Mouse (Mus musculus) liver, embryonic 15.5 days (tissue): ENCODE results near the gene Cfl1. TPM values are rescaled to one million over a fixed set of nuclear protein-coding genes. Genes with fewer than 3 reads are reported as not detected.

ENCODE experiments used
- ATAC-seq: fragments of 200-750 bp; cut with Nextera tagmentation; 2 replicates; pipeline ENCODE4 v1.8.0; 2017; ENCODE audit warnings: moderate number of reproducible peaks, mild to moderate bottlenecking, moderate library complexity; ENCODE audit not compliant: insufficient read depth
- H3K27ac ChIP-seq: fragments of 300-500 bp; sonication (generic); replicated peaks from 2 replicates; pipeline ENCODE4 v1.5.1; 2015; ENCODE audit warnings: mild to moderate bottlenecking, inconsistent platforms
- H3K27me3 ChIP-seq: fragments of 300-500 bp; sonication (generic); 2 replicates; pipeline ENCODE4 v1.6.1; 2015; ENCODE audit warnings: mild to moderate bottlenecking, inconsistent platforms
- H3K36me3 ChIP-seq: fragments of 300-500 bp; sonication (generic); replicated peaks from 2 replicates; pipeline ENCODE4 v1.6.1; 2015; ENCODE audit warnings: moderate library complexity, mild to moderate bottlenecking, inconsistent platforms
- H3K4me1 ChIP-seq: fragments of 300-500 bp; sonication (generic); replicated peaks from 2 replicates; pipeline ENCODE4 v1.6.1; 2015; ENCODE audit warnings: inconsistent platforms
- H3K4me2 ChIP-seq: fragments of 300-500 bp; sonication (generic); 2 replicates; pipeline ENCODE4 v1.6.1; 2015; ENCODE audit warnings: moderate library complexity, mild to moderate bottlenecking, inconsistent platforms
- H3K4me3 ChIP-seq: fragments of 300-500 bp; sonication (generic); replicated peaks from 2 replicates; pipeline ENCODE4 v1.5.1; 2015; ENCODE audit warnings: mild to moderate bottlenecking, inconsistent platforms
- H3K9ac ChIP-seq: fragments of 300-500 bp; sonication (generic); 2 replicates; pipeline ENCODE4 v1.6.1; 2015; ENCODE audit warnings: moderate library complexity, mild to moderate bottlenecking, inconsistent platforms
- H3K9me3 ChIP-seq: fragments of 300-500 bp; sonication (generic); replicated peaks from 2 replicates; pipeline ENCODE4 v1.6.1; 2016; ENCODE audit warnings: inconsistent platforms
- WGBS: fragments of 180-500 bp; shearing (Covaris S2); methylation state at CpG from one replicate; pipeline ENCODE4 v1.1.7; 2015; ENCODE audit warnings: mixed read lengths; ENCODE audit not compliant: insufficient replicate concordance; 5-methylcytosine and 5-hydroxymethylcytosine counted together
- polyA plus RNA-seq: library from polyadenylated mRNA; unstranded; fragments of >200 nt; fragmentation: Nextera tagmentation; extraction: Ambion mirVana; gene quantifications from 2 replicates; pipeline ENCODE4 v1.2.1, GENCODE M21; 2015

The Cfl1 gene
- polyA plus RNA-seq: 992 and 1,073 TPM in 2 replicates

- peaks cover 44% of the 10 kb centered on the region for H3K36me3 ChIP-seq
- H3K27ac ChIP-seq: peak within 1 kb of the TSS; percentile 99
- WGBS: under 1% methylated on average over 62 of the region's 62 CpGs
- no peaks in the 10 kb centered on the region for H3K9me3 ChIP-seq
- peaks cover 58% of the 10 kb centered on the region for H3K4me1 ChIP-seq
- peak within 1 kb of the TSS; percentile 96 for H3K9ac ChIP-seq
- peak within 1 kb of the TSS; percentile 97 for H3K4me2 ChIP-seq
- peak within 1 kb of the TSS; percentile 97 for H3K4me3 ChIP-seq
- ATAC-seq: peak; percentile 58
- H3K27me3 ChIP-seq: no peaks in the 10 kb centered on the region
Measured at GRCm38 (mm10) chr19:5490313-5490897, at the start of gene Cfl1. Cfl1 (plus strand) TSS chr19:5490455.

- Histone ChIP-seq H3K27ac (no peak overlapping the region), H3K27me3 (peaks cover 60% of the 10 kb centered on the region), H3K4me2 (no peak overlapping the region), H3K9ac (no peak overlapping the region), H3K4me1 (peaks cover 22% of the 10 kb centered on the region), H3K9me3 (no peaks in the 10 kb centered on the region), H3K4me3 (no peak overlapping the region), H3K36me3 (no peaks in the 10 kb centered on the region)
- ATAC-seq: no peak
- WGBS: 49% methylated on average over 9 of the region's 9 CpGs
Measured at GRCm38 (mm10) chr19:5444371-5444908, 45.8 kb upstream of the Cfl1 start.

- H3K4me1 ChIP-seq: peaks cover 22% of the 10 kb centered on the region
- no peaks in the 10 kb centered on the region for H3K9me3 ChIP-seq
- ATAC-seq: no peak
- H3K36me3 ChIP-seq: no peaks in the 10 kb centered on the region
- H3K4me2 ChIP-seq: no peak overlapping the region
- H3K9ac ChIP-seq: no peak overlapping the region
- no peak overlapping the region for H3K27ac ChIP-seq
- no peak overlapping the region for H3K4me3 ChIP-seq
- peaks cover 65% of the 10 kb centered on the region for H3K27me3 ChIP-seq
- 38% methylated on average over 7 of the region's 7 CpGs for WGBS
Measured at GRCm38 (mm10) chr19:5444954-5445353, 45.3 kb upstream of the Cfl1 start.

- H3K9ac ChIP-seq: no peak overlapping the region
- WGBS: 70% methylated on average over 5 of the region's 5 CpGs
Measured at GRCm38 (mm10) chr19:5445747-5446146, 44.5 kb upstream of the Cfl1 start.

GRCm38 (mm10) chr19:5447515-5448353 lies 42.5 kb upstream of the Cfl1 start, which contains the start of gene Fosl1:
Fosl1 (plus strand) TSS chr19:5447547.
- Histone ChIP-seq H3K4me3 (peak within 1 kb of the TSS; percentile 59), H3K9ac (peak within 1 kb of the TSS; percentile 9; the same call in 1 of the 2 replicates), H3K27ac (no peak within 1 kb of the TSS), H3K36me3 (no peaks in the 10 kb centered on the region), H3K4me2 (peak within 1 kb of the TSS; percentile 90), H3K9me3 (no peaks in the 10 kb centered on the region), H3K27me3 (peaks cover 80% of the 10 kb centered on the region), H3K4me1 (peaks cover 22% of the 10 kb centered on the region)
- WGBS: under 1% methylated on average over 70 of the region's 70 CpGs
- no peak for ATAC-seq

More at GRCm38 (mm10) chr19:5445747-5446146, 44.5 kb upstream of the Cfl1 start:
- H3K36me3 ChIP-seq: no peaks in the 10 kb centered on the region
- H3K9me3 ChIP-seq: no peaks in the 10 kb centered on the region
- H3K4me1 ChIP-seq: peaks cover 22% of the 10 kb centered on the region
- H3K4me2 ChIP-seq: no peak overlapping the region
- H3K27me3 ChIP-seq: peaks cover 73% of the 10 kb centered on the region
- no peak for ATAC-seq
- no peak overlapping the region for H3K27ac ChIP-seq
- H3K4me3 ChIP-seq: no peak overlapping the region

GRCm38 (mm10) chr19:5448354-5449150 lies 41.7 kb upstream of the Cfl1 start:
- peak overlapping the region; percentile 59 for H3K4me3 ChIP-seq
- WGBS: 4% methylated on average over 36 of the region's 36 CpGs
- H3K36me3 ChIP-seq: no peaks in the 10 kb centered on the region
- no peak overlapping the region for H3K27ac ChIP-seq
- H3K9ac ChIP-seq: no peak overlapping the region
- H3K27me3 ChIP-seq: peaks cover 80% of the 10 kb centered on the region
- peak overlapping the region; percentile 90 for H3K4me2 ChIP-seq
- peaks cover 22% of the 10 kb centered on the region for H3K4me1 ChIP-seq
- no peaks in the 10 kb centered on the region for H3K9me3 ChIP-seq
- ATAC-seq: peak; percentile 48

- Histone ChIP-seq H3K27me3 (peaks cover 72% of the 10 kb centered on the region), H3K9me3 (no peaks in the 10 kb centered on the region), H3K4me2 (no peak overlapping the region), H3K27ac (no peak overlapping the region), H3K9ac (no peak overlapping the region), H3K4me3 (no peak overlapping the region), H3K36me3 (no peaks in the 10 kb centered on the region), H3K4me1 (peaks cover 22% of the 10 kb centered on the region)
- ATAC-seq: no peak
- 60% methylated on average over 3 of the region's 3 CpGs for WGBS
Measured at GRCm38 (mm10) chr19:5449673-5450072, 40.6 kb upstream of the Cfl1 start.

- Histone ChIP-seq H3K36me3 (no peaks in the 10 kb centered on the region), H3K4me2 (no peak overlapping the region), H3K27ac (no peak overlapping the region), H3K27me3 (peaks cover 58% of the 10 kb centered on the region), H3K4me3 (no peak overlapping the region), H3K9me3 (no peaks in the 10 kb centered on the region), H3K9ac (no peak overlapping the region), H3K4me1 (peaks cover 41% of the 10 kb centered on the region)
- 44% methylated on average over 6 of the region's 6 CpGs for WGBS
- no peak for ATAC-seq
Measured at GRCm38 (mm10) chr19:5451766-5452165, 38.5 kb upstream of the Cfl1 start.

- H3K27me3 ChIP-seq: peaks cover 28% of the 10 kb centered on the region
- H3K4me1 ChIP-seq: peaks cover 44% of the 10 kb centered on the region
- ATAC-seq: no peak
- 73% methylated on average over 12 of the region's 12 CpGs for WGBS
- peak overlapping the region; percentile 100 for H3K4me2 ChIP-seq
- H3K36me3 ChIP-seq: no peaks in the 10 kb centered on the region
- H3K9me3 ChIP-seq: no peaks in the 10 kb centered on the region
- no peak overlapping the region for H3K4me3 ChIP-seq
- no peak overlapping the region for H3K27ac ChIP-seq
- no peak overlapping the region for H3K9ac ChIP-seq
Measured at GRCm38 (mm10) chr19:5455037-5455436, 35.2 kb upstream of the Cfl1 start.

- no peak for ATAC-seq
- H3K4me2 ChIP-seq: peak overlapping the region; percentile 100
Measured at GRCm38 (mm10) chr19:5455568-5455967, 34.7 kb upstream of the Cfl1 start.

More at GRCm38 (mm10) chr19:5455568-5455967, 34.7 kb upstream of the Cfl1 start:
- Histone ChIP-seq H3K27ac (no peak overlapping the region), H3K36me3 (no peaks in the 10 kb centered on the region), H3K4me1 (peaks cover 47% of the 10 kb centered on the region), H3K27me3 (peaks cover 23% of the 10 kb centered on the region), H3K9me3 (no peaks in the 10 kb centered on the region), H3K4me3 (peak overlapping the region; percentile 76; the same call in 1 of the 2 replicates), H3K9ac (no peak overlapping the region)
- WGBS: 59% methylated on average over 8 of the region's 8 CpGs
